Mouse (Mus musculus): Measurements from ENCODE around the gene Abraxas2.

DNA sequence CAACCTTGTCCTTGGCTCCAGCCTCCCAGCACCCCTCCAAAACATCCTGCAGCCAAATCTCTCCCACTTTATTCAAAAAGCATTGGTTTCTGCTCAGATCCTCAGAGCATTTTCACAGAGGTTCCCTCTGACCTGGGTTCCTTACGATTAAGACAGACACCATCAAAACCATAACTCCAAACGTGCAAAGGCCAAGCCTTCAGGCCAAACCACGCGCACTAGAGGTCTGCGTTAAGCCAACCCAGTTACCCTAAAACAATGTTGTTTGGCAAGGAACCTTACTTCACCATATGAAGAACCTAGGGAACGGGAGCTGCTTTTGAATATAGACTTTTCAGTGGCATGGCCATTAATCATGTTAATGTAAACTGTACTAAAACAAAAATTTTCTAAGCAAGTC lies 49.3 kb upstream of the Abraxas2 start:
- TF ChIP-seq POLR2A (IDR thresholded peaks at IDR 0.05; ENCODE audit: insufficient read length, low read depth) (no peak), E2F4 (IDR thresholded peaks at IDR 0.05; ENCODE audit: insufficient read depth) (no peak)

All from myocyte (in vitro differentiated cells).